22 mouse cellular contexts compared by ENCODE assay signal in the genomic region with DNA sequence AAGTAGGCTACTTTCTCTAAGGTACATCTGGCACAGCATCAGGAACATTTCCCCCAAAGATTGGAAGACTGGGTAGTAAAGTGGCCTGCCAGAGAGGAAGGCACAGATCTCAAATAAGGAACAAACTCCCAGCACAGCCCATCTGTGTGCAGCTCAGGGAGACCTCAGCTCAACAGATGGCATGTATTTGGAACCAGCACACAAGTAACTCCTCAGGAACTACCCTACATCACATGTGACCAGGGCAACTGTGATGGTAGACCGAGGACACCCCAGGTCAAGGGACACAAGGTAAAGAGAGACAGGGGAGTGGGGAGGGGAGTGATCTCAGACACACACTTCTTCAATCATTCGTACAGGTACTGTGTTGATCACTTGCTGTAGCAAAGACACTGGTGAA.
A peak's percentile ranks its signal among the peaks of the same experiment; 100 is the strongest.
DNase-seq lines count a peak whose midpoint lies in the region; ATAC-seq and TF ChIP-seq lines count a peak whose summit lies in the region.
"Had no signal": no experiment of that assay in that cellular context is flagged by ENCODE, and none has a peak within 500 bp of the region (broad histone marks: within the 10 kb centered on the region; RNA-seq: fewer than 3 reads in every experiment).

No protein-coding gene starts in this region.

- H3K4me1 ChIP-seq in cerebellum, adult 2 months (ENCODE audit: control insufficient read depth, insufficient read depth, low read length) = peaks cover 17% of the 10 kb centered on the region; the same call in 1 of the 2 replicates
- no peaks in the 10 kb centered on the region; the same call in 1 of the 2 replicates for H3K4me1 ChIP-seq in intestine, embryonic 14.5 days (replicated peaks; ENCODE audit: control insufficient read depth, insufficient read depth, low read length)
- peaks cover 8% of the 10 kb centered on the region; the same call in 1 of the 2 replicates for H3K4me1 ChIP-seq in intestine, embryonic 15.5 days (replicated peaks)
- peaks cover 11% of the 10 kb centered on the region for H3K4me1 ChIP-seq in forebrain, embryonic 16.5 days (replicated peaks; ENCODE audit: control insufficient read depth, insufficient read depth, low read length)

- no peak for TF ChIP-seq CTCF in cerebellum, adult 2 months (IDR thresholded peaks at IDR 0.05; ENCODE audit: borderline replicate concordance, insufficient read depth, low read depth, low read length)

- ATAC-seq in cerebellum, adult (ENCODE audit: insufficient number of reproducible peaks, low FRiP score, low TSS enrichment) = no peak
- no peak for ATAC-seq in intestine, embryonic 14.5 days (replicated peaks; ENCODE audit: low FRiP score, low TSS enrichment, low read depth)
- ATAC-seq in intestine, embryonic 15.5 days = no peak
- no peak for ATAC-seq in forebrain, embryonic 16.5 days
- ATAC-seq: activated CD4-positive, CD25-positive, alpha-beta regulatory T cell, adult 4 months; forebrain, embryonic 14.5 days; hindbrain, embryonic 16.5 days; intestine, postnatal 0 days had no signal

- H3K9ac ChIP-seq in intestine, embryonic 14.5 days (ENCODE audit: low read length) = no peak overlapping the region
- no peak overlapping the region for H3K9ac ChIP-seq in intestine, embryonic 15.5 days
- H3K9ac ChIP-seq in forebrain, embryonic 16.5 days (replicated peaks; ENCODE audit: low read depth, low read length) = no peak overlapping the region
- H3K9ac ChIP-seq: embryonic facial prominence, embryonic 12.5 days; embryonic facial prominence, embryonic 15.5 days; hindbrain, embryonic 13.5 days had no signal

- H3K9me3 ChIP-seq in intestine, embryonic 14.5 days (ENCODE audit: control insufficient read depth, low read length) = no peaks in the 10 kb centered on the region
- H3K9me3 ChIP-seq in intestine, embryonic 15.5 days = no peaks in the 10 kb centered on the region
- no peaks in the 10 kb centered on the region for H3K9me3 ChIP-seq in forebrain, embryonic 16.5 days (ENCODE audit: control insufficient read depth, low read length)
- H3K9me3 ChIP-seq: embryonic facial prominence, embryonic 12.5 days; embryonic facial prominence, embryonic 15.5 days; hindbrain, embryonic 10.5 days; hindbrain, embryonic 13.5 days had no signal

- peak overlapping the region; percentile 25; the same call in 1 of the 2 replicates for H3K27ac ChIP-seq in cerebellum, adult 2 months (ENCODE audit: insufficient read depth, low read length)
- no peak overlapping the region for H3K27ac ChIP-seq in intestine, embryonic 14.5 days (ENCODE audit: low read depth)
- H3K27ac ChIP-seq in intestine, embryonic 15.5 days = no peak overlapping the region
- no peak overlapping the region for H3K27ac ChIP-seq in forebrain, embryonic 16.5 days (ENCODE audit: low read length)
- H3K27ac ChIP-seq: embryonic facial prominence, embryonic 12.5 days; embryonic facial prominence, embryonic 15.5 days; hindbrain, embryonic 10.5 days; hindbrain, embryonic 13.5 days had no signal

- no peaks in the 10 kb centered on the region for H3K27me3 ChIP-seq in cerebellum, adult 2 months (ENCODE audit: control insufficient read depth, insufficient read depth, low read length)
- H3K27me3 ChIP-seq in intestine, embryonic 14.5 days (replicated peaks; ENCODE audit: control insufficient read depth, insufficient read depth, low read length) = peaks cover 6% of the 10 kb centered on the region; the same call in 1 of the 2 replicates
- H3K27me3 ChIP-seq in intestine, embryonic 15.5 days (replicated peaks) = peaks cover 12% of the 10 kb centered on the region
- peaks cover 11% of the 10 kb centered on the region for H3K27me3 ChIP-seq in forebrain, embryonic 16.5 days (replicated peaks; ENCODE audit: control insufficient read depth, insufficient read depth, low read length)

- no peaks in the 10 kb centered on the region for H3K36me3 ChIP-seq in intestine, embryonic 14.5 days (ENCODE audit: control insufficient read depth, insufficient read depth, low read length)
- H3K36me3 ChIP-seq in intestine, embryonic 15.5 days = no peaks in the 10 kb centered on the region
- no peaks in the 10 kb centered on the region for H3K36me3 ChIP-seq in forebrain, embryonic 16.5 days (ENCODE audit: control insufficient read depth, insufficient read depth)
- H3K36me3 ChIP-seq: embryonic facial prominence, embryonic 12.5 days; embryonic facial prominence, embryonic 15.5 days; hindbrain, embryonic 10.5 days; hindbrain, embryonic 13.5 days had no signal

- DNase-seq in cerebellum, adult 11 months = peak; percentile 32
- DNase-seq in cerebellum, postnatal 14 days = no peak
- DNase-seq in cerebellum, adult 2 months = peak; percentile 57 to 73
- DNase-seq in intestine, embryonic 14.5 days (ENCODE audit: low spot score) = peak; percentile 24
- DNase-seq in cerebellum, postnatal 25 days = peak; percentile 52 to 61
- DNase-seq: adrenal gland, adult 8-10 months; adrenal gland, postnatal 25 days; gastrocnemius, postnatal 10 days; gastrocnemius, postnatal 36 days; kidney, adult 2 months had no signal

- no peak overlapping the region for H3K4me2 ChIP-seq in intestine, embryonic 14.5 days (ENCODE audit: low read length)
- no peak overlapping the region for H3K4me2 ChIP-seq in intestine, embryonic 15.5 days (replicated peaks)
- no peak overlapping the region for H3K4me2 ChIP-seq in forebrain, embryonic 16.5 days (ENCODE audit: low read length)
- H3K4me2 ChIP-seq: embryonic facial prominence, embryonic 12.5 days; embryonic facial prominence, embryonic 15.5 days; heart, embryonic 11.5 days; hindbrain, embryonic 13.5 days had no signal

- WGBS in cerebellum, adult 2 months = 29% methylated on average over 2 of the region's 2 CpGs
- WGBS in intestine, embryonic 14.5 days = 86% methylated on average over 2 of the region's 2 CpGs
- 86% methylated on average over 2 of the region's 2 CpGs for WGBS in intestine, embryonic 15.5 days
- WGBS in forebrain, embryonic 16.5 days = 95% methylated on average over 2 of the region's 2 CpGs

- no peak for TF ChIP-seq POLR2A in cerebellum, adult 2 months (IDR thresholded peaks at IDR 0.05; ENCODE audit: borderline replicate concordance, insufficient read depth, low read length)

- H3K4me3 ChIP-seq in cerebellum, adult 2 months (replicated peaks; ENCODE audit: insufficient read depth, low read depth, low read length) = no peak overlapping the region
- no peak overlapping the region for H3K4me3 ChIP-seq in intestine, embryonic 14.5 days (ENCODE audit: low read depth, low read length)
- no peak overlapping the region for H3K4me3 ChIP-seq in intestine, embryonic 15.5 days (replicated peaks)
- H3K4me3 ChIP-seq in forebrain, embryonic 16.5 days (replicated peaks; ENCODE audit: low read length) = no peak overlapping the region
- H3K4me3 ChIP-seq: embryonic facial prominence, embryonic 12.5 days; embryonic facial prominence, embryonic 15.5 days; hindbrain, embryonic 10.5 days; hindbrain, embryonic 13.5 days had no signal

Comparison
In these comparisons a context has a peak if more than half of its experiments do, and no peak if none do; other contexts are left out.
1. DNase-seq: peak in cerebellum, adult 11 months (single experiment), cerebellum, adult 2 months (2 of 2), intestine, embryonic 14.5 days (single experiment) and cerebellum, postnatal 25 days (2 of 2); none in cerebellum, postnatal 14 days (0 of 2).